Mouse (Mus musculus) spleen, adult 2 months (tissue): Measurements from ENCODE around the gene Cradd. TPM values are rescaled to one million over a fixed set of nuclear protein-coding genes. Genes with fewer than 3 reads are reported as not detected.
A peak's percentile ranks its signal among the peaks of the same experiment; 100 is the strongest.

Experiments
- DNase-seq, 2 experiments: peaks; one replicate each; pipeline versions ENCODE4 v3.0.0 to v3.0.0-alpha.2; 2012 to 2021; ENCODE audit warnings: low spot score in 2 of 2, low read depth in 1 of 2
- H3K27ac ChIP-seq: fragments of 200-500 bp; 2 replicates; pipeline ENCODE4 v1.5.1; 2012; ENCODE audit warnings: low read length, inconsistent platforms; ENCODE audit not compliant: insufficient read depth
- H3K27me3 ChIP-seq: fragments of 200-500 bp; 2 replicates; pipeline ENCODE4 v1.6.1; 2012; ENCODE audit warnings: mild to moderate bottlenecking, moderate library complexity, low read length, inconsistent platforms; ENCODE audit not compliant: control insufficient read depth, insufficient read depth
- H3K36me3 ChIP-seq: fragments of 200-500 bp; 2 replicates; pipeline ENCODE4 v1.6.1; 2012; ENCODE audit warnings: mild to moderate bottlenecking, low read length, inconsistent platforms; ENCODE audit not compliant: control insufficient read depth, insufficient read depth
- H3K4me1 ChIP-seq: fragments of 200-500 bp; 2 replicates; pipeline ENCODE4 v1.6.1; 2011; ENCODE audit warnings: inconsistent platforms; ENCODE audit not compliant: control insufficient read depth, insufficient read depth, insufficient read length
- H3K4me3 ChIP-seq: fragments of 200-500 bp; 2 replicates; pipeline ENCODE4 v1.5.1; 2011; ENCODE audit warnings: mild to moderate bottlenecking, inconsistent platforms; ENCODE audit not compliant: insufficient read depth, insufficient read length; ENCODE audit errors: extremely low read depth
- CTCF ChIP-seq: fragments of 200-500 bp; IDR thresholded peaks from 2 replicates; pipeline ENCODE4 v1.5.1; 2011; ENCODE audit warnings: mild to moderate bottlenecking, inconsistent platforms; ENCODE audit not compliant: insufficient read depth, insufficient read length, insufficient replicate concordance; ENCODE audit errors: extremely low read depth
- POLR2A ChIP-seq: fragments of 200-500 bp; IDR thresholded peaks from 2 replicates; pipeline ENCODE4 v1.6.1; 2011; ENCODE audit warnings: low read depth, low read length, inconsistent platforms
- WGBS: fragments of 180-500 bp; shearing (Covaris S2); methylation state at CpG from one replicate; pipeline ENCODE4 v1.1.7; 2018; 5-methylcytosine and 5-hydroxymethylcytosine counted together
- polyA plus RNA-seq: library from polyadenylated mRNA; depleted of rRNA; stranded (reverse); fragments of >200 nt; gene quantifications from 2 replicates; pipeline ENCODE4 v1.2.3, GENCODE M21; 2012

Cradd gene
- polyA plus RNA-seq, 1 experiment = 8.2 TPM

DNA sequence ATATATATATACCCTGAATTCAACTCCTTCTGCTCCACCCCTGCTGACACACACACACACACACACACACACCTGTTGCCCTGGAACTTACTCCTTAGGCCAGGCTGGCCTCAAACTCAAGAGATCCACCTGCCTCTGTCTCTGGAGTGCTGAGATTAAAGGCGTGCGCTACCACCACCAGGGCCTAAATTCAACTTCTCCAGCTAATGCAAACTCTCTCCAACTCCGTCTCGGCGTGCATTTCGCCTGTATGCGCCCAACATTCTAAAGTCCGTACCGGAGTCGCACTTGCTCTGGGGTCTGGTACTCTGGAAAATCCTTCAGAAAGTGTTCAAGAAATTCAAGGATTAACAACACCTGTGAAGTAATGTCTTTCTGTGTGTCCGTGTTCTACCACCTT lies 8.6 kb downstream of the Cradd start:
- no peaks in the 10 kb centered on the region for H3K27me3 ChIP-seq
- H3K4me1 ChIP-seq = peaks cover 7% of the 10 kb centered on the region; the same call in 1 of the 2 replicates
- no peak overlapping the region for H3K4me3 ChIP-seq
- TF ChIP-seq POLR2A = no peak
- no peak for TF ChIP-seq CTCF
- H3K27ac ChIP-seq = no peak overlapping the region
- H3K36me3 ChIP-seq = peaks cover 2% of the 10 kb centered on the region; the same call in 1 of the 2 replicates
- 96% methylated on average over 11 of the region's 11 CpGs for WGBS
- no peak for DNase-seq

DNA sequence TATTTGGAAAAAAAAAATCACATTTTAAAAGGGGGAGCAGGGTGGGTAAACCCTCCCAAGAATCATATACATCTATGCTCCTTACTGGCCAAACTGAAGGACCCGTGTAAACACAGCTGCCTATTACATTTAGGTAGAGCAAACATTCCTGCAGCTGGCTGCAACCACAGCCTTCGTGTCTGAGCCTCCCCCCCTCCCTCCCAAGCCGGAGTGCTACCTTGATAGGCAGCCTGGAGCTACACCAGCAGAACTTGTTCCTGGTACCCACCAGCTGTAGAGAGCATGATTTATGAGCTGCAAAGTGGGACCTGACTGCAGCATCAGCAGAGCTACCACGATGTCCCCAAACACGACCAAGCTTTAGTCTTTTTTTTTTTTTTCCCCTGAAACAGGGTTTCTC lies 9.9 kb downstream of the Cradd start:
- H3K27me3 ChIP-seq = no peaks in the 10 kb centered on the region
- no peak for DNase-seq
- H3K4me3 ChIP-seq = no peak overlapping the region
- H3K4me1 ChIP-seq = peaks cover 7% of the 10 kb centered on the region; the same call in 1 of the 2 replicates
- TF ChIP-seq POLR2A = no peak
- TF ChIP-seq CTCF = no peak
- H3K27ac ChIP-seq = no peak overlapping the region
- H3K36me3 ChIP-seq = peaks cover 2% of the 10 kb centered on the region; the same call in 1 of the 2 replicates
- 11% methylated on average over 5 of the region's 5 CpGs for WGBS

DNA sequence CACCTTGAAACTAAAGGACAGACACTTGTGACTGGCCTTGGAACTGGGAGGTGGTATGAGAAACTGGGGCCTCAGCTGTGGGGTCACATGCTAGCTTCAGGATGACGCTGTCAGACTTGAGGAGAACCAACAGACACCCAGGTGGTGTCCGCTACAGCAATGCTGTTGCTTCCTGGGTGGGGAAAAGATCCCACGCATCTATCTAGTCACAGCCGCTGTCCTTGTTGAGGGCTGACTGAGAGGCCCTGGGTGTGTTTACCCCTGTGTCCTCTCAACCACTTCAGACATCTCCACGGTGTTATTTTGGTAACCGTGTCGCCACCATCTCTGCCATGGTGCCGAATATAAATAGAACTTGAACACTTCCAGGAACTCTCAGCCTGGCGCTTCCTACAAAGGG lies 10.4 kb downstream of the Cradd start:
- WGBS = 27% methylated on average over 9 of the region's 9 CpGs
- Histone ChIP-seq H3K4me3 (no peak overlapping the region), H3K4me1 (peaks cover 7% of the 10 kb centered on the region; the same call in 1 of the 2 replicates), H3K27me3 (no peaks in the 10 kb centered on the region), H3K36me3 (peaks cover 2% of the 10 kb centered on the region; the same call in 1 of the 2 replicates), H3K27ac (no peak overlapping the region)
- TF ChIP-seq CTCF = no peak
- TF ChIP-seq POLR2A = no peak
- DNase-seq = peak in 1 of 2 experiments; percentile 35

DNA sequence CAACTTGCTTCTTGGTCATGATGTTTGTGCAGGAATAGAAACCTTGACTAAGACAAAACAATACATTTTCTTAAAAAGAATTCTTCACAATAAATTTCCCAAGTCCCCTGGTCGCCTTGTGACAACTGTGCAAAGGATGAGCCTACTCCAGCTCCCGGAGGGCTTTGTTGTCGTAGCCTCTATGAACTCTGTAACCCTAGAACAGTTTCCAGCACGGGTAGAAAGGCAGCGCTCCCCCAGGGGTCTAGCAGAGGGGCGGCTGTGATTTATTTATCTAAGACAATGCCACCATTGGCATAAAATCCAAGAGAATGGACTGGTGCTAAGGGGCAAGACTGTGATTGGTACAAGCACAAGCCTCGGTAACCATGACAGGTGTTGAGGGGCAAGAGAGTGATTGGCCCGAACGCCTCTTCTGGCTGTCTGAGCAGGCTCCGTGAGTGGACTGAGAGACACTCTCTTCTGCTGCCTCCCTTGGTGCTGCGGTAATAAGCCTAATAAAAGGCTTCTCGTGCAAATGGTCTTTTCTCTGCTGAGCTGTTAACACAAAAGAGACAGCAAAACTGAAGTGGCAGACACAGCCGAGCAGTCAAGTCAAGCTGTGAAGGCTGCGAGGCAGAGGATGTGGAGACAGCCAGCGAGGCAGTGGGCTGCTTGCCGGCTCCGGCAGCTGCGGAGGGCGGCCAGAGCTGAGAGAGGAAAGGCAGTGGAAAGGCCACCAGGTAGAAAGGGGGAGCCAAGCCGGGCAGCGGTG lies 13.1 kb downstream of the Cradd start:
- 95% methylated on average over 21 of the region's 21 CpGs for WGBS
- DNase-seq = no peak
- Histone ChIP-seq H3K27me3 (no peaks in the 10 kb centered on the region), H3K4me1 (peaks cover 7% of the 10 kb centered on the region; the same call in 1 of the 2 replicates), H3K4me3 (no peak overlapping the region), H3K36me3 (peaks cover 2% of the 10 kb centered on the region; the same call in 1 of the 2 replicates), H3K27ac (no peak overlapping the region)
- TF ChIP-seq CTCF (no peak), POLR2A (no peak)

DNA sequence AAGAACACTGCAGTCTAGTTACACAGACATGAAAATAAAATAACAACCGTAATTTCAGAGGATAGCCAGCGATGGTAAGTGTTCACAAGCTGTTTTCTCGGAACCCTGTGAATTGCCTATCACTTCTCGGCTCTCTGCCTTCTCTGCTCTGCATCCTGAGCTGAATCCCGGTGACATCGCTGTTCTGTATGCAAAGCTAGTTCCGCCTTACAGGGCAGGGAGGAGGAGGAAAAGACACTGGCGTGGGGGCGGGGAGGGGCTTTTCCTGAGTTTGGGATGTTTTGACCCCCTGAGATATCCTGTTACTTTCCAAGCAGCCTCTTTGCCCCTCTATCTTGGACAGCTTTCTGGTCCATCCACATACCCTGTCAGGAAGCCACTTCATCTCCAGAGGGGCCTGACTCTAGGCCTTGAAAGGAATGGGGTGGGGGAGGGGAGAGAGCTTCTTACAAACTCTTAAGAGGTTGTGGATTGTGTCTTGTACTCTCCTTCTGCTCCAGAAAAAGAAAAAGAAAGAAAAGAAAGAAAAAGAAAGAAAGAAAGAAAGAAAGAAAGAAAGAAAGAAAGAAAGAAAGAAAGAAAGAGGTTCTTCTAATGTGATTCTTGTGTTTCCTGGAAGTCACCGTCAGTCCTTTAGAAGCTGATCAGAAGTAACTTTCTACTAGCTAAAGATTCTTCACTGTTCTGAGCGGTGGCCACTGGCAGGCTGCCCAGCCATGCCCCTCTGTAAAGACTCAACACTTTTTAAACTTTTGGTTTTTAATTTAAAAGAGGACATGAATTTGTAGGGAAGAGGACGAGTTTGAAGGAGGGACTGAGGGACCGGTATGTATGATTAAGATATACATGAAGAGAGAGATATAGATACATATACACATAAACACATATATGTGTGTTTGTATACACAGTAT lies 14.3 kb downstream of the Cradd start:
- Histone ChIP-seq H3K36me3 (no peaks in the 10 kb centered on the region), H3K27ac (no peak overlapping the region), H3K4me3 (no peak overlapping the region), H3K4me1 (peaks cover 10% of the 10 kb centered on the region; the same call in 1 of the 2 replicates), H3K27me3 (no peaks in the 10 kb centered on the region)
- no peak for DNase-seq
- no peak for TF ChIP-seq CTCF
- no peak for TF ChIP-seq POLR2A
- WGBS = 91% methylated on average over 13 of the region's 13 CpGs

- Histone ChIP-seq H3K4me3 (no peak overlapping the region), H3K27ac (no peak overlapping the region), H3K36me3 (no peaks in the 10 kb centered on the region), H3K27me3 (no peaks in the 10 kb centered on the region), H3K4me1 (peaks cover 7% of the 10 kb centered on the region; the same call in 1 of the 2 replicates)
- 96% methylated on average over 12 of the region's 12 CpGs for WGBS
- TF ChIP-seq CTCF (no peak), POLR2A (no peak)
- no peak for DNase-seq
Measured at GRCm38 (mm10) chr10:95308991-95309390, 14.9 kb downstream of the Cradd start.

DNA sequence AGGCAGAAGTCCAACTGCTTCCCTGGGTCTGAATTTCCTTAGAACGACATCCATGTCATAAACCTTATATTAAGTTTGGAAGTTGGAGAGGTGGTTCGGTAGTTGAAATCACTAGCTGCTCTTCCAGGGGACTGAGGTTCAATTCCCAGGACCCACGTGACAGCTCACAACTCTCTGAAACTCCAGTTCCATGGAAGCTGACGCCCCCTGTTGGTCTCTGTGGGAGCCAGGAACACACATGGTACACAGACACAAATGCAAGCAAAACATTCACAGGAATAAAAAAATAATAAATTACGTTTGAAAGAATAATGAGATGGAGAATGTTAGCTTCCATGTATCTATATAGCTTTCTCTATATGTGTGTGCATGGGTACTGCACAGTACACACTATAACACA lies 16.0 kb downstream of the Cradd start:
- Histone ChIP-seq H3K36me3 (no peaks in the 10 kb centered on the region), H3K27ac (no peak overlapping the region), H3K27me3 (no peaks in the 10 kb centered on the region), H3K4me1 (0 out of 2 replicates have a peak, but pooled peaks cover 3% of the 10 kb centered on the region), H3K4me3 (no peak overlapping the region)
- TF ChIP-seq CTCF (no peak), POLR2A (no peak)
- WGBS = 90% methylated on average over 5 of the region's 5 CpGs
- DNase-seq = no peak
